Mouse (Mus musculus) liver, embryonic 15.5 days (tissue): ENCODE results near the gene Snrpe. TPM values are rescaled to one million over a fixed set of nuclear protein-coding genes. Genes with fewer than 3 reads are reported as not detected.

Experiments
- ATAC-seq: fragments of 200-750 bp; cut with Nextera tagmentation; 2 replicates; pipeline ENCODE4 v1.8.0; 2017; ENCODE audit warnings: moderate number of reproducible peaks, mild to moderate bottlenecking, moderate library complexity; ENCODE audit not compliant: insufficient read depth
- H3K27ac ChIP-seq: fragments of 300-500 bp; sonication (generic); replicated peaks from 2 replicates; pipeline ENCODE4 v1.5.1; 2015; ENCODE audit warnings: mild to moderate bottlenecking, inconsistent platforms
- H3K27me3 ChIP-seq: fragments of 300-500 bp; sonication (generic); 2 replicates; pipeline ENCODE4 v1.6.1; 2015; ENCODE audit warnings: mild to moderate bottlenecking, inconsistent platforms
- H3K36me3 ChIP-seq: fragments of 300-500 bp; sonication (generic); replicated peaks from 2 replicates; pipeline ENCODE4 v1.6.1; 2015; ENCODE audit warnings: moderate library complexity, mild to moderate bottlenecking, inconsistent platforms
- H3K4me1 ChIP-seq: fragments of 300-500 bp; sonication (generic); replicated peaks from 2 replicates; pipeline ENCODE4 v1.6.1; 2015; ENCODE audit warnings: inconsistent platforms
- H3K4me2 ChIP-seq: fragments of 300-500 bp; sonication (generic); 2 replicates; pipeline ENCODE4 v1.6.1; 2015; ENCODE audit warnings: moderate library complexity, mild to moderate bottlenecking, inconsistent platforms
- H3K4me3 ChIP-seq: fragments of 300-500 bp; sonication (generic); replicated peaks from 2 replicates; pipeline ENCODE4 v1.5.1; 2015; ENCODE audit warnings: mild to moderate bottlenecking, inconsistent platforms
- H3K9ac ChIP-seq: fragments of 300-500 bp; sonication (generic); 2 replicates; pipeline ENCODE4 v1.6.1; 2015; ENCODE audit warnings: moderate library complexity, mild to moderate bottlenecking, inconsistent platforms
- H3K9me3 ChIP-seq: fragments of 300-500 bp; sonication (generic); replicated peaks from 2 replicates; pipeline ENCODE4 v1.6.1; 2016; ENCODE audit warnings: inconsistent platforms
- WGBS: fragments of 180-500 bp; shearing (Covaris S2); methylation state at CpG from one replicate; pipeline ENCODE4 v1.1.7; 2015; ENCODE audit warnings: mixed read lengths; ENCODE audit not compliant: insufficient replicate concordance; 5-methylcytosine and 5-hydroxymethylcytosine counted together
- polyA plus RNA-seq: library from polyadenylated mRNA; unstranded; fragments of >200 nt; fragmentation: Nextera tagmentation; extraction: Ambion mirVana; gene quantifications from 2 replicates; pipeline ENCODE4 v1.2.1, GENCODE M21; 2015

Snrpe gene
- polyA plus RNA-seq, 1 experiment from 2014 or later, result 335 TPM

- Histone ChIP-seq H3K4me3 (no peak overlapping the region), H3K27me3 (no peaks in the 10 kb centered on the region), H3K27ac (peak overlapping the region; percentile 19), H3K4me1 (peaks cover 21% of the 10 kb centered on the region), H3K36me3 (peaks cover 48% of the 10 kb centered on the region), H3K4me2 (no peak overlapping the region; the same call in 1 of the 2 replicates), H3K9me3 (no peaks in the 10 kb centered on the region), H3K9ac (no peak overlapping the region)
- peak; percentile 67; the same call in 1 of the 2 replicates for ATAC-seq
- WGBS, result 8% methylated on average over 2 of the region's 2 CpGs
Observed at GRCm38 (mm10) chr1:133617908-133618307, 7.8 kb upstream of the Snrpe start.

- no peak overlapping the region for H3K27ac ChIP-seq
- no peak overlapping the region for H3K4me3 ChIP-seq
- H3K27me3 ChIP-seq, result no peaks in the 10 kb centered on the region
- H3K9me3 ChIP-seq, result no peaks in the 10 kb centered on the region
- ATAC-seq, result no peak
- no peak overlapping the region for H3K9ac ChIP-seq
- peaks cover 12% of the 10 kb centered on the region; the same call in 1 of the 2 replicates for H3K36me3 ChIP-seq
- peaks cover 26% of the 10 kb centered on the region for H3K4me1 ChIP-seq
- WGBS, result 72% methylated on average over 3 of the region's 3 CpGs
- H3K4me2 ChIP-seq, result no peak overlapping the region
Observed at GRCm38 (mm10) chr1:133613817-133614216, 3.7 kb upstream of the Snrpe start.

- Histone ChIP-seq H3K4me3 (no peak overlapping the region), H3K36me3 (peaks cover 28% of the 10 kb centered on the region), H3K4me1 (peaks cover 28% of the 10 kb centered on the region), H3K4me2 (no peak overlapping the region), H3K27me3 (no peaks in the 10 kb centered on the region), H3K9ac (no peak overlapping the region), H3K9me3 (no peaks in the 10 kb centered on the region), H3K27ac (no peak overlapping the region)
- ATAC-seq, result no peak
- WGBS, result 33% methylated on average over 1 of the region's 1 CpGs
Observed at GRCm38 (mm10) chr1:133611436-133611835, 1.3 kb upstream of the Snrpe start.

GRCm38 (mm10) chr1:133610601-133611000 is 510 bp upstream of the Snrpe start:
- H3K9ac ChIP-seq, result no peak overlapping the region
- peak overlapping the region; percentile 72 for H3K4me2 ChIP-seq
- H3K4me1 ChIP-seq, result peaks cover 28% of the 10 kb centered on the region
- no peak for ATAC-seq
- 48% methylated on average over 6 of the region's 6 CpGs for WGBS
- H3K4me3 ChIP-seq, result peak overlapping the region; percentile 98
- H3K36me3 ChIP-seq, result peaks cover 33% of the 10 kb centered on the region
- H3K27me3 ChIP-seq, result no peaks in the 10 kb centered on the region
- H3K9me3 ChIP-seq, result no peaks in the 10 kb centered on the region
- H3K27ac ChIP-seq, result no peak overlapping the region

- H3K27me3 ChIP-seq, result no peaks in the 10 kb centered on the region
- no peak overlapping the region for H3K9ac ChIP-seq
- peak; percentile 51; the same call in 1 of the 2 replicates for ATAC-seq
- no peaks in the 10 kb centered on the region for H3K9me3 ChIP-seq
- no peak overlapping the region for H3K4me3 ChIP-seq
- H3K4me1 ChIP-seq, result peaks cover 31% of the 10 kb centered on the region
- H3K36me3 ChIP-seq, result peaks cover 75% of the 10 kb centered on the region
- H3K27ac ChIP-seq, result no peak overlapping the region
- no peak overlapping the region for H3K4me2 ChIP-seq
- 74% methylated on average over 4 of the region's 4 CpGs for WGBS
Observed at GRCm38 (mm10) chr1:133603174-133603573, 6.9 kb downstream of the Snrpe start.

- no peak for ATAC-seq
- Histone ChIP-seq H3K27ac (no peak overlapping the region), H3K9me3 (no peaks in the 10 kb centered on the region), H3K4me2 (no peak overlapping the region), H3K9ac (no peak overlapping the region), H3K4me3 (no peak overlapping the region), H3K27me3 (no peaks in the 10 kb centered on the region), H3K4me1 (no peaks in the 10 kb centered on the region), H3K36me3 (peaks cover 8% of the 10 kb centered on the region)
- WGBS, result 28% methylated on average over 4 of the region's 4 CpGs
Observed at GRCm38 (mm10) chr1:133596298-133597007, 13.6 kb downstream of the Snrpe start.

GRCm38 (mm10) chr1:133585995-133586537 is 24.0 kb downstream of the Snrpe start:
- no peaks in the 10 kb centered on the region for H3K27me3 ChIP-seq
- H3K27ac ChIP-seq, result no peak overlapping the region
- no peak for ATAC-seq
- no peaks in the 10 kb centered on the region for H3K4me1 ChIP-seq
- no peak overlapping the region for H3K4me3 ChIP-seq
- no peaks in the 10 kb centered on the region for H3K9me3 ChIP-seq
- 57% methylated on average over 6 of the region's 6 CpGs for WGBS
- no peaks in the 10 kb centered on the region for H3K36me3 ChIP-seq
- H3K4me2 ChIP-seq, result no peak overlapping the region
- H3K9ac ChIP-seq, result no peak overlapping the region

GRCm38 (mm10) chr1:133571293-133571692 is 38.8 kb downstream of the Snrpe start:
- H3K4me2 ChIP-seq, result no peak overlapping the region
- no peak overlapping the region for H3K9ac ChIP-seq
- H3K9me3 ChIP-seq, result no peaks in the 10 kb centered on the region
- H3K4me1 ChIP-seq, result no peaks in the 10 kb centered on the region
- 16% methylated on average over 11 of the region's 11 CpGs for WGBS
- H3K27me3 ChIP-seq, result no peaks in the 10 kb centered on the region
- no peak overlapping the region for H3K4me3 ChIP-seq
- no peaks in the 10 kb centered on the region for H3K36me3 ChIP-seq
- H3K27ac ChIP-seq, result no peak overlapping the region
- ATAC-seq, result no peak

Other genes starting within 250 kb of the Snrpe start
- 11.3 and 14.2 TPM in 2 replicates for gene Etnk2, start 246.7 kb downstream of the Snrpe start, polyA plus RNA-seq
- gene Sox13, start 185.9 kb downstream of the Snrpe start, polyA plus RNA-seq, result 1.6 and 1.9 TPM in 2 replicates
- gene Zbed6, start 50.6 kb upstream of the Snrpe start, polyA plus RNA-seq, result not detected in 2 replicates
- 1.3 TPM in 2 replicates for gene Gm38394, start 51.0 kb upstream of the Snrpe start, polyA plus RNA-seq
- gene Lax1, start 79.8 kb upstream of the Snrpe start, polyA plus RNA-seq, result 0.58 and 0.70 TPM in 2 replicates
- 37.6 and 40.1 TPM in 2 replicates for gene Atp2b4, start 190.8 kb upstream of the Snrpe start, polyA plus RNA-seq